Mouse (Mus musculus) CD4-positive, CD25-positive, alpha-beta regulatory T cell, adult 4 months (primary cell): Measurements from ENCODE around the gene Slco2a1. TPM values are rescaled to one million over a fixed set of nuclear protein-coding genes. Genes with fewer than 3 reads are reported as not detected.

Experiments used
- ATAC-seq: one replicate; pipeline ENCODE4 v1.8.0; 2017
- polyA plus RNA-seq, 2 experiments: library from polyadenylated mRNA; unstranded; fragments of 100-300 nt; shearing (Covaris generic); gene quantifications; one replicate each; pipeline ENCODE4 v1.2.1; 2017

The Slco2a1 gene
- polyA plus RNA-seq, 2 experiments from 2014 or later: 0.47 to 0.63 TPM

GRCm38 (mm10) chr9:102985111-102985510, 3.4 kb upstream of the Slco2a1 start:
- ATAC-seq: no peak

DNA sequence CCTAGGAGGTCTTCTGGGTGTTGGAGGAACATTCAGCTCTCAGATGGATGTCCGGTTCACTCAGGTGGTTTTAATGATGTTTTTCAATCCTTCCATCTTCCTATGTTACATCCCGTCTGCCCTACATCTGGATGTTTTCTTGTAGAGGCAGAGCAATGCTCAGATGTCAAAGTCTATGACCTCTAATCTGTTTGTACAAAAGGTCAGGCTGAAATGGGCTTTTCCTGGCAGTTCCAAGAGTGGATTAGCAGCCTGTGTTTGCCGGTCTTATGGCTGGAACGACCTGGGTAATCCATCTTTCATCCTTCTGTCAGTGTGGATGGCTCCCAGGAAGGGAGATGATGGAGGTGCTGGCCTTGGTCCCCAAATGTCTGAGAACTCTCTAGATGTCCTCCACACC, 2.6 kb upstream of the Slco2a1 start:
- ATAC-seq: no peak

DNA sequence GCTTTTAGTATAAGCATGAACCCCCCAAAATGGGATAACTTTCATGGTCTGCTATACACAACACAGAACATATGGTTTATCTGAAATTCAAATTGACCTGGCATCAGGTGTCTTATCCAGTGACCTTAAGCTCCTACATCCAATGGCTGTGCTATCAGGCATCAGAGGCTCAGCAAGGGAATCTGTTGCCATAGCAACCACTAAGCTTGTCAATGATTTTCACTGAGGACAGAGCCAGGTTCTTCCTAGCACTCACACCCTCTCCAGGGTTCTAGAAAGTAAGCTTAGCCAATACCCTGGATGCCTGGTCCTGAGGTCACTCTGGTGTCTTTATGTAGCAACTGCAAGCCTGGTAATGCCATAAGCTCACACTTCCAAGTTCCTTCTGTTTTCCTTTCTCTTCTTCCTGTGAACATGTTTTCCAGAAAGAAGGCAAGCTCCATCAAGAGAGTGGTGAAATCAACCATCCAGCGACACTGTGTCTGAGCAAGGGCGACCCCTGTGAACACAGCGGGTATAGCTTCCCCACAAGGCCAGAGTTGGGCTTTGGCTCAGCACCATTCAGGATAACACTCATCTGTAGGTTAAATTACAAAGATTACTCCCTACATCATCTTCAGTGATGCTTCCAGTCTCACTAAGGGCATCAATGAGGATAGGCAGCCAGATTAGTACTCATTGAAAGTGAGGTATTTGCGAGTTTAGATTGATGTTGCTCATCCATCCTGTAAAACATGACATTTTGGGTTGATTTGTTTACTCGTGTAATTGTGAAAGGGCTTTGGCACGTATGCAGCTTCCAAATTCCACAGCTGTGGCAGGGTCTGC, 2.0 kb downstream of the Slco2a1 start:
- no peak for ATAC-seq

DNA sequence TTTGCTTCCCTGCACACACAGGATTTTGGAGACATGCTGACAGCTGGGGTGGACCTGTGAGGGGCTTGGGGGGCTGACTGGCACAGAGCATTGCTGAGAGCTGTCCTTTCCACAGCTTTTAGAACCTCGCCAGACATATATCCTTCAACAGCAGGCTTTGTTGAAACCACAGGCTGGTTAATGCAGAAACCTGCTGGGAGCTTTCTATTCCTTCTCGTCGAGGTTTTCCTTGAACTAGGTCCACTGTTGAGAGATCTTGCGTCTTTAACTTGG, 2.6 kb downstream of the Slco2a1 start:
- ATAC-seq: no peak

GRCm38 (mm10) chr9:102992877-102993276, 4.4 kb downstream of the Slco2a1 start:
- ATAC-seq: no peak

DNA sequence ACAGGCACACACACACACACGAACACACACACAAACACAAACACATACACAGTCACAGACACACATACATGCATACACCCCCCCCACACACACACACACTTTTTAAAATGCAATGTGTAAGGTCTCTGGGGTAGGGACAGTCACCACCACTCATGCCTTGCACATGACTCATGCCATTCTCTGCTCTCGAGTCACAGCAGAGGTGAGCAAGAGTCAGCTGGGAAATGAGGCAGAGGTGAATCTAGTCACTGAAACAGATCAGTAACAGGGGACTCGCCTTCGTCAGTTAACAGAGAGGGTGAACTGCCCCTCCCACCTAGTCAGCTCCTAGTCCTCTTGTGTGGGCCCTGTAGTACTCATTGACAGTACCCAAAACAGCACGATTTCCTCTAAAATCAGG, 5.3 kb downstream of the Slco2a1 start:
- no peak for ATAC-seq

DNA sequence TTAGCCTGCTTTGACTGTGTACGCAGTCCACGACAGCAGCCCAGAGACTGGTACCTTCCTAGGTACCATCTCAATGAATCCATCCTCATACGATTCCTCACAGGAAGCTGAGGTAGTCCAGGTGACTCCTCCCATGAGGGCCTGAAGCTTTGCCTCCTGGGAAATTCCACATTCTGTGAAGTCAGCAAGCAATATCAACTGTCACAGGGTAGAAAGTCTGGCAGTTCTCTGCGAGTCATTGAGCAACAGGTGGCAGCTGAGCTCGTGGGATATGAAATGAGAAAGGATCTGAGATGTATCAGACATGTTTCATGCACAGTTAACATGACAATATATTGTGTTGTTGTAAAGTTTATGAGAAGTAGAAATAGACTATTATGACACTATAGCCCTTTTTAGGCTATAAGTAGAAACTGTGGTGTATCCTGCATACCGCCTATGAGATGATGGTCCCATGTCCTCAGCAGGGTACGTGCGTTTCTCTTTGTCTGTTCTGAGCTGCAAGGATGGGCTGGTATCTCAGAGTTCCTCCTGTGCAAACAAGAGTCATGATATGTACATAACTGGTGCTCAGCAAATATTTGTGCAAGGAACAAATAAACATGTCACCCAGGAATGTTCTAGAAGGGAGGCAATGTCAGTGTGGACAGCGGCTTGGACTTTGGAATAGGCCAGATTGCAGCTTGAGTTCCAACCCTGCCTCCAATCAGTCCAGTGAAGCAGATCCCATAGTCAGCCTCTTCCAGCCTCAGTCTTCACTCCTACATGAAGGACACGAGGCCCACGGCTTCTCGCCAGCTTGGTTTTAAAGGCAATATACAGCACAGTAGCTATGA, 7.5 kb downstream of the Slco2a1 start:
- no peak for ATAC-seq

DNA sequence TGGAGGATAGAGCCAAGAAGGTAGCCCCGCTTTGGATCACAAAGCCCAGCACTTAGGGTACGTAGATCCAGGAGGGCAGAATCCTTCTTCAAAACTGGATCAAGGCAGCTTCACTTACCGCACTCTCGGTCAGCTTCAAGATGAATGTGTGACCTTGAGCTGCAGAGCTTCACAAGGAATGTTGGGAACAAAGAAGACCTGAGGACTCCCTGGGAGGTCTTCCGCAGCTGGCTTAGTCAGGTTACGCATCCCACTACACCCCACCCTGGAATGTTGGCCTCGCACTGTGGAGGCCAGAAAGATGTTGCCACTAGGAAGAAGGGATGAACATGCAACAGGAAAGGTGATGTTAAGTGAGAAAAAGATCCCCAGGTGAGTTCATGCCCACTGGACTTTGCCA, 11.9 kb downstream of the Slco2a1 start:
- no peak for ATAC-seq

DNA sequence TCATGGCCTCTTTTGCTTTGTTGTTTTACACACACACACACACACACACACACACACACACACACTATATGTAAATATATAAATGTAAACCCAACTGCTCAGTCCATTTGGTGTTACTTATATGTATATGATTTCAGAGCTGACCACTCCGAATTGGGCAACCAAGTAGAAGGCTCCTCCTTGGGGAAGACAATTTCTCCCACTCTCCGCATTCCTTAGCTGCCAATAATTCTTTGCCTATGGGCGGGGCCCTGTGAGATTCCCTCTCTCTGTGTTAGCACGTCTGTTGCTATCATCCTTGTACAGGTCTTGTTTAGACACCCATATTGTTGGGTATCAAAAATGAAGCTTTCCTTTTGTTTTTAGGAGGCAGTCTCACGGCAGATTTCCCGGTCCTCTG, 15.8 kb downstream of the Slco2a1 start:
- no peak for ATAC-seq

- no peak for ATAC-seq
Observed at GRCm38 (mm10) chr9:103007699-103008078, 19.2 kb downstream of the Slco2a1 start.

- ATAC-seq: no peak
Observed at GRCm38 (mm10) chr9:103008079-103008855, 19.8 kb downstream of the Slco2a1 start.

DNA sequence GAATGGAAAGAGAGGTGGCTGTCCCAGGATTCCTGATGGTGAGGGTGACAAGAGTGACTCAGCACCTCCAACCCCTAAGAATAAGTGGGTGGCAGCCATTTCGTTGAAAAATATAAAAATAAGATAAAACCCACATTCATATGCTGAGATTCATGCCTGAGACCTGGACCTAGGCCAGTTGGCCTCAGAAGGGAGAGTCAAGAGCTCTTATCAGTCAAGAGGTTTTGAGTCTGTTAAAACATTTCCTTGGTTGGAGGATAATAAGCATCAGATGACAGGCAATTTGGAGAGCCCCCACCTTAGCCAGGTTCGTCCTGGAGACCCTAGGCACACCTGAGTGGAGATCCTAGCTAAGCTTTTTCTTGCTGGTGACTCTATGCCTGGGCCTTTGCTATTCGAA, 21.6 kb downstream of the Slco2a1 start:
- ATAC-seq: no peak

DNA sequence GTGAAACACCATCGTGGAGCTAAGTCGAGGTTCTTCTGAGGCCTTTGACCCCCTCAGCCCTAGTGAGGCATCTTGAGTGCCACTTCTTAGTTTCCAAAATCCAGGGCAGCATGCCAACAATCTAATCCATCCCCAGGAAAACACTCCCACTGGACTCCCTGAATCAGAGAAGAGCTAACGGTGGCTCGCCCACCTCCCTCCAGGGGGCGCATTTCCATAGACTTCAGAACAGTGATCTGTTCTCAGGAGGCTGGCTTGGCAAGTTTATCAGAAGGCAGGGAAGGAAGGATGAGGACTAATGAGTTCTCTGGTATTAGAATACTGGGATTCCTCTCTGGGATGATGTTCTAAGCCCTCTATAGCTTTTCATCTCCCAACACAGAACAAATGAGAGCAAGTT, 24.9 kb downstream of the Slco2a1 start:
- no peak for ATAC-seq

- ATAC-seq: no peak
Observed at GRCm38 (mm10) chr9:103014686-103015085, 26.2 kb downstream of the Slco2a1 start.

GRCm38 (mm10) chr9:103024116-103024515, 35.6 kb downstream of the Slco2a1 start:
- no peak for ATAC-seq

- no peak for ATAC-seq
Observed at GRCm38 (mm10) chr9:103027150-103027889, 38.8 kb downstream of the Slco2a1 start.

GRCm38 (mm10) chr9:103029012-103029411, 40.5 kb downstream of the Slco2a1 start:
- ATAC-seq: no peak

- ATAC-seq: no peak
Observed at GRCm38 (mm10) chr9:103030041-103030440, 41.5 kb downstream of the Slco2a1 start.

GRCm38 (mm10) chr9:103031211-103031610, 42.7 kb downstream of the Slco2a1 start:
- ATAC-seq: no peak

DNA sequence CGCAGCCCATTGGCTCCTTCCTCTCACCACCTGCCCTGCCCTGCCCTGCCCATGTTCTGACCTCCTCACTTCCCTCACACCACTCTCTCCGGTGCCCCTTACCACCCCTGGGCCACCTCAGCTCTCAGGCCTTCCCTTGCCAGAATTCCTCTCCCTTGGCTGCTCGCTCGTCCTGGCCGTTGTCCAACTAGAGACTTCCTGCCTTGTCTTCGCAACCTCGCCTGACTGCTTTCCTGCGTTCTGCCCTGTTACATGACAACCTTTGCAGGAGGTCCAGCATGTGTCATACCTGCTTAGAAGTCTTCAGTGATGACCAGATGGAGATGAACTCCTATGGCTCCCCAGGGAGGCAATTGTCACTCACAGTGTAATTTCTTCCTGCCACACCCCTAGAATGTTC, 43.7 kb downstream of the Slco2a1 start:
- no peak for ATAC-seq

DNA sequence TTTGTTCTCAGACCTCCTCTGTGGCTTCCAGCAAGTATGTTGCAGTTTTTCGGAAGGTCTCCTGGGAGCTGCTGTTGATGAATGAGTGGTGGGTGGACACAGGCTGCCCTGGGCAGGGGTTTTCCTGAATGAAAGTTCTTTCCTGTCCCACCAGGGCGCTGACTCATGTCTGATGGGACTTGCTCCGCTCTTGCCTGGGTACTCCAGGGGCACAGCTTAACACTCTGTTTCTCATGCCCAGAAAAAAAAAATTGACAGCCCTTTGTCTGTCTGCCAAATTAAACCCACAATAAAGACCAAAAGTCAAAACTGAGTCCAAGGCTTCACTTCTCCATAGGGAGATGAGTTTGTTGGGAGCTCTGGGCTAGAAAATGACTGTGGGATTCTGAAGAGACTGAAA, 44.9 kb downstream of the Slco2a1 start:
- no peak for ATAC-seq

DNA sequence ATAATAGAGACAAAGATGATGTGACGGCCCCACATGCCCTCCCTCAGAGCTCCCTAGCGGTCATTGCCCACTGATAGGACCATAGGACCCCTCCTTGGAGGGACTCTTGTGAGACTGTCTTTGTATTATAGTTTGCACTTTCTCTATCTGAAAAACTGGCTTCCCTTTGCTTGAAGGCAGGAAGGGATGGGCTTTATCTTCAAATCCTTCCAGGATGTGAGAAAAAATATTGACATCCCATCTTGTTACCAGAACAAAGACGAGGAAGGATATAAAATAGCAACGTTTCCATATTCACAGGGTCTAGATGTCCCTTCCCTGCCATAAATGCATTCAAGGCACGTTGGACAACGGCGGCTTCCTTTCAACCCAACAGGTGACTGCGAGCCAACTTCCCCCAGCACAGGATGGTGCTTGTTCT, 48.5 kb downstream of the Slco2a1 start:
- ATAC-seq: no peak

GRCm38 (mm10) chr9:103038266-103038665, 49.8 kb downstream of the Slco2a1 start:
- no peak for ATAC-seq
